Mouse (Mus musculus) right cerebral cortex, postnatal 25 days (tissue): ENCODE data around the gene Sfxn1.

Experiments
- DNase-seq: peaks from one replicate; pipeline ENCODE4 v3.0.0; 2022

Sfxn1 gene

DNA sequence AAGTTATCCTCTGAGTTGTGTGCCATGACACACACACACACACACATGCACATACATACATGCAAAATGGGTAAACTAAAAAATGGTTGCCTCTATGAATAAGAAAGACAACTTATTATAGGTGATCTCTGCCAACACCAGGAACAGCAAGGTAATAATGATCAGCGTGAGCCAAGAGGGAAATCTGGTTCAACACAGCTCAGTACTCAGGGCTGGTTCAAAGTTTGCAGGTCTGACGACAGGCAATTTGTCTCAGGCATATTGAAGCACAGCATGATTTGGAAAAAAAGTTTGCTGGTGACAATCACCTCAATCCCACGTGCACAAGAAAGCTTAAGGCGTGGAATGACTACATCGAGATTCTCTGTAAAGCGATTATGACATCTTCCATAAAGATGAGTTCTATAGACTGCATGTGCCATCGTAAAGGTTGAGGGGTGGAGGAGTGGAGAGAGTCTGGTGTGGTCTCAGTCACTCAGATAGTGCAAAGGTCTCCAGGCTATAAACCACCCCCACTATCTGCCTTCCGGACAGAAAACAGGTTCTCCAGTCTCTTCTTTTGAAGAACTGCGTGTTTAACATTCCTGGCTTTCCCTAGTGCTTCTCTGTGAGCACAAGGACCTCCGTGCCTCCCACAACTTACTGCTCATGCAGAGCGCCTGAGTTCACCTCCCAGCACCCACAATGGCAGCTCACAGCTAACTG, 6.0 kb downstream of the Sfxn1 start:
- no peak for DNase-seq

GRCm38 (mm10) chr13:54079782-54080759, 8.4 kb downstream of the Sfxn1 start:
- no peak for DNase-seq

- DNase-seq, result no peak
Measured at GRCm38 (mm10) chr13:54080785-54081184, 9.1 kb downstream of the Sfxn1 start.

- DNase-seq, result no peak
Measured at GRCm38 (mm10) chr13:54082946-54083345, 11.3 kb downstream of the Sfxn1 start.

GRCm38 (mm10) chr13:54084178-54084577, 12.5 kb downstream of the Sfxn1 start:
- no peak for DNase-seq

- no peak for DNase-seq
Measured at GRCm38 (mm10) chr13:54084826-54085225, 13.2 kb downstream of the Sfxn1 start.

- DNase-seq, result no peak
Measured at GRCm38 (mm10) chr13:54085266-54085665, 13.6 kb downstream of the Sfxn1 start.

GRCm38 (mm10) chr13:54091719-54092118, 20.1 kb downstream of the Sfxn1 start:
- DNase-seq, result no peak

DNA sequence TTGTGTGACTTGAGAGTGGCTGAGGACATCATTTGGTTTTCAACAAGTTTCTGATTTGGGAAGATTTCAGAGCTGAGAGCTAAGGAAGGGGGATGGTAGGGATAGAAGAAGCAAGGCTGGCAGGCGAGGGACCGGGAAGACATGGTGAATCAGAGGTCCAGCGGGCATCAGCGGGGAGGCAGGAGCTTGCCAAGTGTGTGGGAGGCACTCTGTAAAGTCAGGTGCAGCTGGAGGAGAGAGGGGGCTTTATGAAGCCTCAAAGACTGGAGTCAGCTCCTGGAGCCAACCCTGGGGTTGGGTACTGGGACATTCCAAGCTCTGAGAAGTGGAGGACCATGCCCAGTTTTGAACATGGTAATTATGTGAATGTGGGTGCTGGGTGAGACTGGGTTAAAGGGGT, 22.7 kb downstream of the Sfxn1 start:
- no peak for DNase-seq

DNA sequence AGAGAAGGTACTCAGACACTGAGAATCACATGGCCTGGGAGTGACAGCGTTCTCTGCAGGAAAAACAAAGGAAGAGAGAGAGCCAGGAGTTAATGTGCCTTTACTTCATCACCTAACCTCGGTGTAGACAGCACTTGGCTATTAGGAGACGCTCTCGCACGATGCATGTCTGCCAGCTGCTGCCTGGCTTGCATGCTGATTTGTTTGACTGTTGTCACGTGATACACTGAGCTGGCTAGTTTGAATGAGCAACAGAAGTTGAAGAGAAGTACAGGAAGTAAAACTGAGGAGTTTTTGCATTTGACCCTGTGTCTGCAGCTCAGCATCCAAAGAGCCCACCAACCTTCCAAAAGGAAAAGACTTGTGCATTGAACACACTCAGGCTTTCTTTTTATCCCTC, 23.3 kb downstream of the Sfxn1 start:
- DNase-seq, result no peak

GRCm38 (mm10) chr13:54095721-54096120, 24.1 kb downstream of the Sfxn1 start:
- no peak for DNase-seq

GRCm38 (mm10) chr13:54097227-54097626, 25.6 kb downstream of the Sfxn1 start:
- no peak for DNase-seq

DNA sequence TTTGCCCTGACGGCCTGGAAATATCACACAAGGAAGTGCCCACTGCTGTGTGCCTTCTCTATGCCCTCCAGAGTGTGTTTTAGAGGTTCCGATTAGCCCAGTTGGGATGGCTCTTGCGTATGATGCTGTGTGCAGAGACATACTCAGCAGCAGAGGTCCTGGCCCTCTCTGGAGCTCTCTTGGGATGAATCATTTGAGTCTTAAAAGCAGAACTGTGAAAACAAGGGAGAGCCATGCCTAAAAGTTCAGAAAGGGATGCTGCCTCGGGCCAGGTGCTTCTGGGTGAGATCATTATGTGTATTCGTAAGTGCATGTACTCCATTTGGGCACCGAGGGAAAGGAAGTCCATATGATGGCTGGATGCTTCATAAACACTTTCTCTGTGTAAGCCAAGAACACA, 26.1 kb downstream of the Sfxn1 start:
- DNase-seq, result no peak

DNA sequence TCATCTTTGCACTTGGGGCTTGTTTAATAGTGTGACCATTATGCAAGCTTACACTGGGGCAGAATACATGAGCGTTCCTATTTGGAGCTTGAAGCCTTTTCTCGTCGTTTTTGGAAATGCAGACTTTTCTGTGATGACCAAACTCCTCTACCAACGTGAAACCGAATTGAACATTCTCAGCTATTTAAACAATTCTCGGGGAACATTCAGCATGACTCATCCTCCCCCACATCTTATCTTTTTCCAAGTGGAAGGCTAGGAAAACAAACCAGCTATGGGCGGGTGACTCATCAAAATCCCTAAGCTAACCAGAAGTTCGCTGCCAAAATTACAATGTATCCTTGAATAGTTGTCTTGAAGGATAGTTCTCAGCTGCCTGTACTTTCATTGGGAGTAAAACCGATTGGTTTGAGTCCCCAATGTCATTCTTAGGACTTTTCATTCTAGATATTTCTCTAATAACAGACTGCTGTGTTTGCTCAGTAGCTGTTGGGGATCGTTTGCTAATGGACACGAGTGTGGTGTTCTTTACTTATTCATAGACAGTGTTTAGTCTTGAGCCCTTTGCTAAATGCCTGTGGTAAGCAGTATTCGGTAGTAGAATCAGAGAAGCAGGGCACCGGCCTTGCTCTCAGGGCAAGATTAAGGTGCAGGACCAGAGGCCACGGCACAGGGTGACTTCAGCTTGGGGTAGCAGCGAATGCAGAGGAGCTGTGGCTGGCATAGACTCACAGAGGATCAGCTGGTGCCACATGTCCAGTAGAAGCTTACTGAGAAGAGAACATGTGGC, 29.6 kb downstream of the Sfxn1 start:
- DNase-seq, result peak; percentile 59

GRCm38 (mm10) chr13:54102061-54102460, 30.4 kb downstream of the Sfxn1 start:
- DNase-seq, result no peak

DNA sequence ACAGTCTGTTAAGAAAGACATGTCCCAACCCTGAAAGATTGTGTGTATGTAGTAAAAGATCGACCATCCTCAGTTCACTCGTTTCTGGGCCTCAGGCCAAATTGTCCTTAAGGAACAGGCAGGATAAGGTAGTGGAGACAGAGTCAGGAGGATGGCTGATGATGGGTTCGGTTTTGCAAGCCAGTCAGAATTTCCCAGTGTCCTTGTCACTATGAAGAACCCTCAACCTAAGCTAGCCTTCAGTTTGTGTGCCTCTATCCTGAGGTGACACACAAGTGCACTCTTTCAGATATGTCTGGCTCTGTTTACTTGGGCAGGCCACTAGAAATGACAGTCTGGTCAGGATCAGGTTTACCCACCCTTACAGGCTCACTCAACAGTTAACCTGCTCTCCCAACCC, 31.6 kb downstream of the Sfxn1 start:
- no peak for DNase-seq

- no peak for DNase-seq
Measured at GRCm38 (mm10) chr13:54103866-54104265, 32.2 kb downstream of the Sfxn1 start.

DNA sequence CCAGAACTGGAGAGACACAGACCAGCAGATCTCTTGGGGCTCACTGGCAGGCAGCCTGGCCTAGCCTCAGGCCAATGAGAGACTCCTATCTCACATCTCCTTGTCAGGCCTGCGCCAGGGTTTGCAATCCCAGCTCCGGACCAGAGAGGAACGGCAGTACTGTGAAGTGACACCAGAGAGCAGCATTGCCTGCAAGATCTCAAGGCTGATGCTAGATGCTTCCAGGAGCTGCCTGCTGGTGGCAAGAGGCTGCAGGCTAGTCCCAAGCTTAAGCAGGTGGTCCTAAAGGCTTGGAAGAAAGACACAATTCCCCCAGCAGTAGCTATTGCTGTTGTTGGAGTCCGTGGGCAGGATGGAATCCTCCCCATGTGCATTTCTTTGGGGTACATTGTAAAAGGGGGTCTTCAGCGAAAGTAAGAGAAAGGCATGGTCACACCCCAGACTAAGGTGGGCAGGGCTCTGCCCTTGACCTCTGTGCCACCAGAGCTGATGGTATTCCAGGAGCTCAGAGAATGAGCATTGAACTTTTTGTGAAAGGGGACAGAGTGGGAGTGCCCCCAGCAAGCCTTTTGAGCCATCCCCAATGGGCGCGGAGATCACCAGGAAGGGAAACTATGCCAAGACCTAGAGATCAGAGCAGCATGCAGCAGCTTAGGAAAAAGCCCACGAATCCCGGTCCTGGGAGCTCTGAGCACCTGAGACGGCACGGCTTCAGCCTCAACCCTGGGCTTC, 42.3 kb downstream of the Sfxn1 start:
- peak; percentile 85 for DNase-seq

DNA sequence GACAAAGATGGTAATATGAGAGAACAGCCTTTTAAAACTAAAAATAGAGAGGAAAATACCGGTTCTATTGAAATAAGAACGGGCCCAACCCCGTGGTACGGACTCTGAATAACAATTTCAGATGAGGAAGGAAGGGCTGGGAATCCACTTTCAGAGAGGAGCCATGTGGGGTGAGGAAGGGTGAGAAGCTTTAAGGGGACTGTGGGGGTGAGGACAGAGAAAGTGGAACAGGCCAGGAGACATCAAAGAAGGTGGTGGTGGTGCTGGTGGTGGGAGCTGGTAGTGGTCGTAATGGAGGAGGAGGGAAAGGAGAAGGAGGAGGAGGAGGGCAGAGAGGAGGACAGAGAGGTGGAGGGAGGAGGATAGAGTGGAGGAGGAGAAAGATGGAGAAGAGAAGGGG, 43.3 kb downstream of the Sfxn1 start:
- DNase-seq, result no peak

GRCm38 (mm10) chr13:54115779-54116178, 44.1 kb downstream of the Sfxn1 start:
- no peak for DNase-seq

- no peak for DNase-seq
Measured at GRCm38 (mm10) chr13:54118355-54118754, 46.7 kb downstream of the Sfxn1 start.

DNA sequence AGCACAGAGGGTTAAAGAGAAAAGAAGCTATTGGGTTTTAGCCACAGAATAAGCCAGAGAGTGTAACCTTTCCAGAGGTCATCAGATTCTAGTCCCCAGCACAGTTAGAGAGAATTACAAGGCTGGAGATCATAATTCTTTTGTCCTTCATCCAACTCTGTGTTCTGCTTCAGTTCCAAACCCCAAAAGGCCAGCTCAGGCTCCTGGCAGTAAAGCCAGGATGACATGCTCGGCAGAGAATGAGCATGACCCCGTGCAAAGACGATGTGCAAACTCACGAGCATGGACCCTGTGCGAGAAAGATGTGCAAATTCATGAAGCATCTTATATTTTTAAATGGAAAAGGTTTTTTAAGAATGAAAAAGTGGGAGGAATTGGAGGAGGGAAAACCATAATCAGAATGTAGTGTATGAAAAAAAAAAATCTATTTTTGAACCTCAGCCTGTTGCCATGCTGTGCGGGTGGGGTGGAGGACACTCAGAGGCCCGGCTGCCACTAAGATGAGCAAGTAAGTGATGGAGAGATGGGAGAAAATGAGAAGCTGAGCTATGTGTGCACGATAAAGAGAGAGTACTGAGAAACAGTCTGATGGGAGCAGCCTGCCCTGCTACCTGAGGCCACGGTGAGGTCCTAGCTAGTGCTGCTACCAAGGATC, 66.2 kb downstream of the Sfxn1 start:
- DNase-seq, result no peak
